Mouse (Mus musculus) kidney, embryonic 14.5 days (tissue): ENCODE measurements around the gene Tmem135. TPM values are rescaled to one million over a fixed set of nuclear protein-coding genes. Genes with fewer than 3 reads are reported as not detected.

Source experiments
- ATAC-seq: fragments of 200-750 bp; cut with Nextera tagmentation; 2 replicates; pipeline ENCODE4 v1.8.0; 2017; ENCODE audit warnings: moderate number of reproducible peaks, mild to moderate bottlenecking, moderate TSS enrichment, moderate library complexity; ENCODE audit not compliant: low FRiP score, low TSS enrichment
- H3K27ac ChIP-seq: fragments of 300-500 bp; sonication (generic); 2 replicates; pipeline ENCODE4 v1.5.1; 2014; ENCODE audit warnings: low read depth, mild to moderate bottlenecking, low read length, moderate library complexity, mixed read lengths
- H3K27me3 ChIP-seq: fragments of 300-500 bp; sonication (generic); 2 replicates; pipeline ENCODE4 v1.6.1; 2014; ENCODE audit warnings: mild to moderate bottlenecking, low read length; ENCODE audit not compliant: control insufficient read depth, insufficient read depth
- H3K36me3 ChIP-seq: fragments of 300-500 bp; sonication (generic); 2 replicates; pipeline ENCODE4 v1.6.1; 2014; ENCODE audit warnings: low read length, mixed read lengths; ENCODE audit not compliant: control insufficient read depth, insufficient read depth
- H3K4me1 ChIP-seq: fragments of 300-500 bp; sonication (generic); 2 replicates; pipeline ENCODE4 v1.6.1; 2014; ENCODE audit warnings: low read length, mixed read lengths; ENCODE audit not compliant: control insufficient read depth, insufficient read depth
- H3K4me2 ChIP-seq: fragments of 300-500 bp; sonication (generic); replicated peaks from 2 replicates; pipeline ENCODE4 v1.6.1; 2014; ENCODE audit warnings: low read depth, mild to moderate bottlenecking, low read length
- H3K4me3 ChIP-seq: fragments of 300-500 bp; sonication (generic); 2 replicates; pipeline ENCODE4 v1.5.1; 2014; ENCODE audit warnings: mild to moderate bottlenecking, low read length
- H3K9ac ChIP-seq: fragments of 300-500 bp; sonication (generic); 2 replicates; pipeline ENCODE4 v1.6.1; 2014; ENCODE audit warnings: low read depth, mild to moderate bottlenecking, low read length, moderate library complexity
- H3K9me3 ChIP-seq: fragments of 300-500 bp; sonication (generic); 2 replicates; pipeline ENCODE4 v1.6.1; 2016; ENCODE audit warnings: low read length; ENCODE audit not compliant: control insufficient read depth
- WGBS: fragments of 180-500 bp; shearing (Covaris S2); extraction: QIAGEN DNeasy Blood & Tissue Kit; methylation state at CpG from one replicate; pipeline ENCODE4 v1.1.7; 2014; 5-methylcytosine and 5-hydroxymethylcytosine counted together
- polyA plus RNA-seq: library from polyadenylated mRNA; unstranded; fragments of >200 nt; fragmentation: Nextera tagmentation; extraction: Ambion mirVana; gene quantifications from 2 replicates; pipeline ENCODE4 v1.2.1, GENCODE M21; 2014

The Tmem135 gene
- polyA plus RNA-seq, 1 experiment from 2014 or later, result 31.9 TPM

GRCm38 (mm10) chr7:89235974-89236507 is 168.0 kb downstream of the Tmem135 start:
- Histone ChIP-seq H3K9me3 (no peaks in the 10 kb centered on the region), H3K27me3 (no peaks in the 10 kb centered on the region), H3K9ac (no peak overlapping the region), H3K4me2 (no peak overlapping the region), H3K36me3 (no peaks in the 10 kb centered on the region), H3K4me3 (no peak overlapping the region), H3K4me1 (peaks cover 8% of the 10 kb centered on the region; the same call in 1 of the 2 replicates), H3K27ac (no peak overlapping the region)
- ATAC-seq, result peak; percentile 66
- WGBS, result 6% methylated on average over 4 of the region's 4 CpGs

GRCm38 (mm10) chr7:89232499-89233145 is 171.4 kb downstream of the Tmem135 start:
- H3K36me3 ChIP-seq, result no peaks in the 10 kb centered on the region
- H3K4me2 ChIP-seq, result no peak overlapping the region
- H3K9me3 ChIP-seq, result no peaks in the 10 kb centered on the region
- no peak for ATAC-seq
- 97% methylated on average over 3 of the region's 3 CpGs for WGBS
- H3K9ac ChIP-seq, result no peak overlapping the region
- no peaks in the 10 kb centered on the region for H3K27me3 ChIP-seq
- H3K4me1 ChIP-seq, result peaks cover 8% of the 10 kb centered on the region; the same call in 1 of the 2 replicates
- no peak overlapping the region for H3K4me3 ChIP-seq
- H3K27ac ChIP-seq, result no peak overlapping the region

- no peak overlapping the region for H3K4me3 ChIP-seq
- H3K27ac ChIP-seq, result no peak overlapping the region
- H3K36me3 ChIP-seq, result no peaks in the 10 kb centered on the region
- WGBS, result 90% methylated on average over 3 of the region's 3 CpGs
- no peak for ATAC-seq
- no peak overlapping the region for H3K9ac ChIP-seq
- H3K9me3 ChIP-seq, result no peaks in the 10 kb centered on the region
- H3K4me2 ChIP-seq, result no peak overlapping the region
- no peaks in the 10 kb centered on the region for H3K27me3 ChIP-seq
- H3K4me1 ChIP-seq, result peaks cover 5% of the 10 kb centered on the region; the same call in 1 of the 2 replicates
Measured at GRCm38 (mm10) chr7:89231200-89231790, 172.7 kb downstream of the Tmem135 start.

GRCm38 (mm10) chr7:89222609-89223008 is 181.4 kb downstream of the Tmem135 start:
- WGBS, result 30% methylated on average over 1 of the region's 1 CpGs
- Histone ChIP-seq H3K4me1 (no peaks in the 10 kb centered on the region; the same call in 1 of the 2 replicates), H3K36me3 (no peaks in the 10 kb centered on the region), H3K9me3 (no peaks in the 10 kb centered on the region), H3K27ac (no peak overlapping the region), H3K27me3 (no peaks in the 10 kb centered on the region), H3K9ac (no peak overlapping the region), H3K4me3 (no peak overlapping the region), H3K4me2 (no peak overlapping the region)
- no peak for ATAC-seq

GRCm38 (mm10) chr7:89216628-89217027 is 187.4 kb downstream of the Tmem135 start:
- Histone ChIP-seq H3K4me2 (no peak overlapping the region), H3K9ac (no peak overlapping the region), H3K27ac (no peak overlapping the region), H3K4me1 (peaks cover 6% of the 10 kb centered on the region), H3K36me3 (no peaks in the 10 kb centered on the region), H3K27me3 (no peaks in the 10 kb centered on the region), H3K4me3 (no peak overlapping the region), H3K9me3 (no peaks in the 10 kb centered on the region)
- 34% methylated on average over 1 of the region's 1 CpGs for WGBS
- ATAC-seq, result no peak

GRCm38 (mm10) chr7:89216118-89216517 is 187.9 kb downstream of the Tmem135 start:
- H3K9me3 ChIP-seq, result no peaks in the 10 kb centered on the region
- H3K4me3 ChIP-seq, result no peak overlapping the region
- 69% methylated on average over 2 of the region's 2 CpGs for WGBS
- ATAC-seq, result no peak; the same call in 1 of the 2 replicates
- no peak overlapping the region for H3K4me2 ChIP-seq
- no peak overlapping the region for H3K9ac ChIP-seq
- H3K4me1 ChIP-seq, result peaks cover 6% of the 10 kb centered on the region
- no peaks in the 10 kb centered on the region for H3K36me3 ChIP-seq
- no peak overlapping the region for H3K27ac ChIP-seq
- no peaks in the 10 kb centered on the region for H3K27me3 ChIP-seq

GRCm38 (mm10) chr7:89215714-89216113 is 188.3 kb downstream of the Tmem135 start:
- H3K4me3 ChIP-seq, result no peak overlapping the region

GRCm38 (mm10) chr7:89210506-89210905 is 193.5 kb downstream of the Tmem135 start:
- peaks cover 4% of the 10 kb centered on the region; the same call in 1 of the 2 replicates for H3K4me1 ChIP-seq
- ATAC-seq, result peak; percentile 73
- no peaks in the 10 kb centered on the region for H3K36me3 ChIP-seq
- H3K27ac ChIP-seq, result no peak overlapping the region
- H3K4me2 ChIP-seq, result no peak overlapping the region
- no peaks in the 10 kb centered on the region for H3K27me3 ChIP-seq
- WGBS, result 22% methylated on average over 6 of the region's 6 CpGs
- no peak overlapping the region for H3K9ac ChIP-seq
- H3K4me3 ChIP-seq, result no peak overlapping the region
- H3K9me3 ChIP-seq, result no peaks in the 10 kb centered on the region

More at GRCm38 (mm10) chr7:89215714-89216113, 188.3 kb downstream of the Tmem135 start:
- Histone ChIP-seq H3K27me3 (no peaks in the 10 kb centered on the region), H3K9me3 (no peaks in the 10 kb centered on the region), H3K4me1 (peaks cover 6% of the 10 kb centered on the region), H3K9ac (no peak overlapping the region), H3K36me3 (no peaks in the 10 kb centered on the region), H3K4me2 (no peak overlapping the region), H3K27ac (no peak overlapping the region)
- WGBS, result 40% methylated on average over 7 of the region's 7 CpGs
- ATAC-seq, result no peak; the same call in 1 of the 2 replicates

- WGBS, result 91% methylated on average over 3 of the region's 3 CpGs
- H3K9ac ChIP-seq, result no peak overlapping the region
- H3K4me3 ChIP-seq, result no peak overlapping the region
- no peaks in the 10 kb centered on the region for H3K27me3 ChIP-seq
- no peaks in the 10 kb centered on the region for H3K36me3 ChIP-seq
- peaks cover 4% of the 10 kb centered on the region; the same call in 1 of the 2 replicates for H3K4me1 ChIP-seq
- no peak overlapping the region for H3K4me2 ChIP-seq
- H3K27ac ChIP-seq, result no peak overlapping the region
- no peak for ATAC-seq
- no peaks in the 10 kb centered on the region for H3K9me3 ChIP-seq
Measured at GRCm38 (mm10) chr7:89206165-89206564, 197.9 kb downstream of the Tmem135 start.
